Mouse (Mus musculus) E14TG2a.4 (cell line): ENCODE results near the gene Tmie.

ENCODE experiments used
- CTCF ChIP-seq: conservative IDR thresholded peaks from 2 replicates; pipeline ENCODE4 v1.5.1; 2014; ENCODE audit warnings: low read length
- NANOG ChIP-seq: IDR thresholded peaks from 2 replicates; pipeline ENCODE4 v1.6.1; 2014; ENCODE audit warnings: borderline replicate concordance, low read length, mixed read lengths

GRCm38 (mm10) chr9:110874660-110875191, 5.2 kb downstream of the Tmie start:
- no peak for TF ChIP-seq CTCF
- TF ChIP-seq NANOG = no peak
